Mouse (Mus musculus) neural tube, embryonic 11.5 days (tissue): Measurements from ENCODE around the gene Hist2h2ab. TPM values are rescaled to one million over a fixed set of nuclear protein-coding genes. Genes with fewer than 3 reads are reported as not detected.
A peak's percentile ranks its signal among the peaks of the same experiment; 100 is the strongest.

Experiments used
- ATAC-seq: fragments of 200-750 bp; cut with Nextera tagmentation; 2 replicates; pipeline ENCODE4 v1.8.0; 2017; ENCODE audit warnings: moderate number of reproducible peaks, mild to moderate bottlenecking, moderate TSS enrichment, moderate library complexity; ENCODE audit not compliant: insufficient read depth, low FRiP score, low TSS enrichment
- DNase-seq: peaks from one replicate; pipeline ENCODE4 v3.0.0-alpha.2; 2015; ENCODE audit warnings: low spot score
- H3K27ac ChIP-seq: fragments of 300-500 bp; sonication (generic); 2 replicates; pipeline ENCODE4 v1.5.1; 2014; ENCODE audit warnings: low read depth, mild to moderate bottlenecking, low read length
- H3K27me3 ChIP-seq: fragments of 300-500 bp; sonication (generic); 2 replicates; pipeline ENCODE4 v1.6.1; 2014; ENCODE audit warnings: mild to moderate bottlenecking, low read length, mixed read lengths; ENCODE audit not compliant: control insufficient read depth, insufficient read depth
- H3K36me3 ChIP-seq: fragments of 300-500 bp; sonication (generic); 2 replicates; pipeline ENCODE4 v1.6.1; 2014; ENCODE audit warnings: mild to moderate bottlenecking, low read length, moderate library complexity, mixed read lengths; ENCODE audit not compliant: control insufficient read depth, insufficient read depth
- H3K4me1 ChIP-seq: fragments of 300-500 bp; sonication (generic); 2 replicates; pipeline ENCODE4 v1.6.1; 2014; ENCODE audit warnings: low read length, mixed read lengths; ENCODE audit not compliant: control insufficient read depth, insufficient read depth
- H3K4me2 ChIP-seq: fragments of 300-500 bp; sonication (generic); 2 replicates; pipeline ENCODE4 v1.6.1; 2014; ENCODE audit warnings: low read depth, mild to moderate bottlenecking, moderate library complexity
- H3K4me3 ChIP-seq: fragments of 300-500 bp; sonication (generic); 2 replicates; pipeline ENCODE4 v1.5.1; 2014; ENCODE audit warnings: low read depth, low read length
- H3K9ac ChIP-seq: fragments of 300-500 bp; sonication (generic); 2 replicates; pipeline ENCODE4 v1.6.1; 2014; ENCODE audit warnings: mild to moderate bottlenecking, low read length
- H3K9me3 ChIP-seq: fragments of 300-500 bp; sonication (generic); 2 replicates; pipeline ENCODE4 v1.6.1; 2016; ENCODE audit warnings: low read length; ENCODE audit not compliant: control insufficient read depth
- WGBS: fragments of 180-500 bp; shearing (Covaris S2); extraction: QIAGEN DNeasy Blood & Tissue Kit; methylation state at CpG from one replicate; pipeline ENCODE4 v1.1.7; 2014; 5-methylcytosine and 5-hydroxymethylcytosine counted together
- polyA plus RNA-seq: library from polyadenylated mRNA; unstranded; fragments of >200 nt; fragmentation: Nextera tagmentation; extraction: Ambion mirVana; gene quantifications from 2 replicates; pipeline ENCODE4 v1.2.1, GENCODE M21; 2014

Gene Hist2h2ab
- polyA plus RNA-seq, 1 experiment from 2014 or later, result not detected

GRCm38 (mm10) chr3:96230404-96230803 lies 10.7 kb downstream of the Hist2h2ab start:
- no peaks in the 10 kb centered on the region for H3K9me3 ChIP-seq
- H3K36me3 ChIP-seq, result no peaks in the 10 kb centered on the region
- H3K9ac ChIP-seq, result no peak overlapping the region
- H3K4me3 ChIP-seq, result no peak overlapping the region
- no peak overlapping the region for H3K27ac ChIP-seq
- H3K4me2 ChIP-seq, result no peak overlapping the region
- no peak for DNase-seq
- no peaks in the 10 kb centered on the region for H3K27me3 ChIP-seq
- no peak for ATAC-seq
- no peaks in the 10 kb centered on the region for H3K4me1 ChIP-seq
- WGBS, result 80% methylated on average over 2 of the region's 2 CpGs

GRCm38 (mm10) chr3:96230910-96231757 lies 11.5 kb downstream of the Hist2h2ab start:
- Histone ChIP-seq H3K4me2 (no peak overlapping the region), H3K36me3 (no peaks in the 10 kb centered on the region)
- no peak for ATAC-seq

GRCm38 (mm10) chr3:96231758-96232120 lies 12.1 kb downstream of the Hist2h2ab start:
- Histone ChIP-seq H3K27me3 (no peaks in the 10 kb centered on the region), H3K4me1 (no peaks in the 10 kb centered on the region), H3K9me3 (no peaks in the 10 kb centered on the region)

More at GRCm38 (mm10) chr3:96230910-96231757, 11.5 kb downstream of the Hist2h2ab start:
- no peaks in the 10 kb centered on the region for H3K27me3 ChIP-seq
- no peak for DNase-seq
- no peak overlapping the region for H3K9ac ChIP-seq
- H3K27ac ChIP-seq, result no peak overlapping the region
- WGBS, result 77% methylated on average over 4 of the region's 4 CpGs
- H3K4me1 ChIP-seq, result no peaks in the 10 kb centered on the region
- H3K4me3 ChIP-seq, result no peak overlapping the region
- H3K9me3 ChIP-seq, result no peaks in the 10 kb centered on the region

GRCm38 (mm10) chr3:96234914-96235313 lies 15.2 kb downstream of the Hist2h2ab start:
- no peaks in the 10 kb centered on the region for H3K36me3 ChIP-seq
- ATAC-seq, result no peak

More at GRCm38 (mm10) chr3:96231758-96232120, 12.1 kb downstream of the Hist2h2ab start:
- H3K36me3 ChIP-seq, result no peaks in the 10 kb centered on the region
- no peak for ATAC-seq
- H3K4me2 ChIP-seq, result no peak overlapping the region
- 76% methylated on average over 2 of the region's 2 CpGs for WGBS
- H3K4me3 ChIP-seq, result no peak overlapping the region
- DNase-seq, result no peak
- no peak overlapping the region for H3K9ac ChIP-seq
- no peak overlapping the region for H3K27ac ChIP-seq

GRCm38 (mm10) chr3:96235836-96236235 lies 16.2 kb downstream of the Hist2h2ab start:
- ATAC-seq (no peak), DNase-seq (no peak)
- Histone ChIP-seq H3K27me3 (no peaks in the 10 kb centered on the region), H3K27ac (no peak overlapping the region), H3K4me2 (no peak overlapping the region), H3K36me3 (no peaks in the 10 kb centered on the region), H3K9ac (no peak overlapping the region), H3K9me3 (no peaks in the 10 kb centered on the region), H3K4me1 (peaks cover 9% of the 10 kb centered on the region), H3K4me3 (no peak overlapping the region)
- 67% methylated on average over 3 of the region's 3 CpGs for WGBS

More at GRCm38 (mm10) chr3:96234914-96235313, 15.2 kb downstream of the Hist2h2ab start:
- DNase-seq, result no peak
- H3K4me3 ChIP-seq, result no peak overlapping the region
- H3K9me3 ChIP-seq, result no peaks in the 10 kb centered on the region
- peaks cover 9% of the 10 kb centered on the region for H3K4me1 ChIP-seq
- H3K4me2 ChIP-seq, result no peak overlapping the region
- 97% methylated on average over 2 of the region's 2 CpGs for WGBS
- H3K27ac ChIP-seq, result no peak overlapping the region
- no peak overlapping the region for H3K9ac ChIP-seq
- no peaks in the 10 kb centered on the region for H3K27me3 ChIP-seq

- Histone ChIP-seq H3K36me3 (no peaks in the 10 kb centered on the region), H3K27ac (no peak overlapping the region), H3K4me2 (peak overlapping the region; percentile 51), H3K9ac (peak overlapping the region; percentile 82), H3K4me3 (peak overlapping the region; percentile 42), H3K9me3 (no peaks in the 10 kb centered on the region), H3K4me1 (peaks cover 9% of the 10 kb centered on the region), H3K27me3 (no peaks in the 10 kb centered on the region)
- no peak for ATAC-seq
- WGBS, result 84% methylated on average over 4 of the region's 4 CpGs
- DNase-seq, result no peak
These were observed 17.2 kb downstream of the Hist2h2ab start for GRCm38 (mm10) chr3:96236834-96237334.

GRCm38 (mm10) chr3:96237335-96237903 lies 17.8 kb downstream of the Hist2h2ab start:
- Histone ChIP-seq H3K9me3 (no peaks in the 10 kb centered on the region), H3K36me3 (no peaks in the 10 kb centered on the region), H3K9ac (peak overlapping the region; percentile 82), H3K4me2 (peak overlapping the region; percentile 51), H3K27me3 (no peaks in the 10 kb centered on the region), H3K4me3 (peak overlapping the region; percentile 42), H3K4me1 (peaks cover 9% of the 10 kb centered on the region), H3K27ac (peak overlapping the region; percentile 84)
- peak; percentile 43 for DNase-seq
- 28% methylated on average over 7 of the region's 7 CpGs for WGBS
- ATAC-seq, result no peak

- Histone ChIP-seq H3K4me1 (peaks cover 9% of the 10 kb centered on the region), H3K4me2 (peak overlapping the region; percentile 51), H3K27me3 (no peaks in the 10 kb centered on the region), H3K9me3 (no peaks in the 10 kb centered on the region), H3K4me3 (peak overlapping the region; percentile 42), H3K36me3 (no peaks in the 10 kb centered on the region), H3K27ac (peak overlapping the region; percentile 84), H3K9ac (peak overlapping the region; percentile 82)
- no peak for ATAC-seq
- 0% methylated on average over 12 of the region's 12 CpGs for WGBS
- DNase-seq, result peak; percentile 49
These were observed 18.3 kb downstream of the Hist2h2ab start for GRCm38 (mm10) chr3:96237904-96238511.
